Mouse (Mus musculus) Patski (cell line): ENCODE measurements around the gene Dlx1. TPM values are rescaled to one million over a fixed set of nuclear protein-coding genes. Genes with fewer than 3 reads are reported as not detected.
A peak's percentile ranks its signal among the peaks of the same experiment; 100 is the strongest.

Experiments used
- ATAC-seq: fragments of 100-300 bp; one replicate; pipeline ENCODE4 v1.8.0; 2021
- CTCF ChIA-PET: fragments of 350-600 bp; sonication (Branson Sonifier 250); formaldehyde crosslinking; loops from one replicate; lab custom pipeline; 2022; ENCODE audit warnings: inconsistent platforms; lab: Charles Lee
- POLR2A ChIA-PET: fragments of 350-600 bp; sonication (Branson Sonifier 250); formaldehyde crosslinking; loops from one replicate; lab custom pipeline; 2022; ENCODE audit warnings: antibody characterized with exemption, inconsistent platforms; lab: Charles Lee
- DNase-seq: peaks from one replicate; pipeline ENCODE4 v3.0.0-alpha.2; 2011; ENCODE audit warnings: low read depth, low spot score
- H3K27me3 ChIP-seq: fragments of 371-371 bp; one replicate; pipeline ENCODE4 v1.5.1; 2021
- CTCF ChIP-seq: fragments of 100-300 bp; IDR thresholded peaks from one replicate; pipeline ENCODE4 v1.5.1; 2021
- in situ Hi-C: fragments of 300-500 bp; cut with MboI; formaldehyde crosslinking; loops from 3 replicates; pipeline ENCODE4 v1.11.1; 2018; ENCODE audit warnings: low pct_unique_long_range_greater_than_20kb, mixed read lengths
- polyA plus RNA-seq: library from polyadenylated mRNA; unstranded; gene quantifications from one replicate; pipeline ENCODE4 v1.2.3, GENCODE M21; 2021

Dlx1 gene
- polyA plus RNA-seq, 1 experiment from 2014 or later: 1.8 TPM

DNA sequence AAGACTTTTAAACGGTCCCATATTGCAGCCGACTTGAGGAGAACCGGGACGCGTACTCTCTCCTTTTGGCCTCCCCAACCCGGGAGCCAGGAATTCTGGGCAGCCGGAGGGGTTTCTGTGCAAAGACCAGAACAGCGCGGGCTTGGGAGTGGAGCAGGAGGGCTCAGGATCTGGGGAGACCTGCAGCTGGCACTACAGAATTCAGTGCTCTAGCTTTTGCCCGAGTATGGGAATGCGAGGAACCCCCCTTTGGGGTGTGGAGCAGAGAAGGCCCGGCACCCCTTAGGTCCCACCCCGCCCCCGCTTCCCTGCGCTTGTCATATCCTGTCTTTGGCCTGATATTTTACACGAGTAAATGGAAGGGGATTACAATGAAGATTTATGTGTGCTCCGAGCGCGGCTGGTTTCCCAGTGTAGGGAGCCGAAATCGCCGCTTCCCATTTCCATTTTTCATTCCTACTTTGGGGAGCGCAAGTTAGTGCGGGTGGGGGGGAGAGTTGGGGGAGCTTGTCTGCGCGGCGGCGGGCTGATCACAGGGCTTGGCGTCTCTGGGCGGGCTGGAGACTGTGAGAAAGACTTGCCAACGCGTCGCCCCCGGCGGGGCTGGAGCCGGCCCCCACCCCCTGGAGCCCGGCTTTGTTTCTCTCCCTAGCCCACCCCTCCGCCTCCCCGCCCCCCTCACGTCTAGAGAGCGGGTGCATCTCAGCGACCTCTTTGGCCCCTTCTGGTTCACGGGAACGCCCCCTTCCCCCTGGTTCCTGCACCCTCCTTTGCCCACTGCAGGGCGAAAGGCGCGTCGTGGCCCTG, 12.9 kb downstream of the Dlx1 start:
- in situ Hi-C loops: loop anchor here (5.0 kb wide), 1 partner anchor 89 kb away; the partner anchor contains the start of gene Metap1d
- no peaks in the 10 kb centered on the region for H3K27me3 ChIP-seq
- TF ChIP-seq CTCF: no peak
- CTCF ChIA-PET: no interaction called here
- POLR2A ChIA-PET: interaction anchor here (0.7 kb wide), 1 partner anchor 80 kb away, joined by 3 read pairs; no protein-coding TSS in a partner anchor
- DNase-seq (no peak), ATAC-seq (no peak)

- ATAC-seq (no peak), DNase-seq (no peak)
- H3K27me3 ChIP-seq: no peaks in the 10 kb centered on the region
- no peak for TF ChIP-seq CTCF
- ChIA-PET POLR2A (no interaction called here), CTCF (interaction anchor here (0.6 kb wide), 1 partner anchor 147 kb away, joined by 3 read pairs; no protein-coding TSS in a partner anchor)
- in situ Hi-C loops: loop anchor here (5.0 kb wide), 1 partner anchor 89 kb away; the partner anchor contains the start of gene Metap1d
These were observed 13.7 kb downstream of the Dlx1 start for GRCm38 (mm10) chr2:71541418-71542226.

DNA sequence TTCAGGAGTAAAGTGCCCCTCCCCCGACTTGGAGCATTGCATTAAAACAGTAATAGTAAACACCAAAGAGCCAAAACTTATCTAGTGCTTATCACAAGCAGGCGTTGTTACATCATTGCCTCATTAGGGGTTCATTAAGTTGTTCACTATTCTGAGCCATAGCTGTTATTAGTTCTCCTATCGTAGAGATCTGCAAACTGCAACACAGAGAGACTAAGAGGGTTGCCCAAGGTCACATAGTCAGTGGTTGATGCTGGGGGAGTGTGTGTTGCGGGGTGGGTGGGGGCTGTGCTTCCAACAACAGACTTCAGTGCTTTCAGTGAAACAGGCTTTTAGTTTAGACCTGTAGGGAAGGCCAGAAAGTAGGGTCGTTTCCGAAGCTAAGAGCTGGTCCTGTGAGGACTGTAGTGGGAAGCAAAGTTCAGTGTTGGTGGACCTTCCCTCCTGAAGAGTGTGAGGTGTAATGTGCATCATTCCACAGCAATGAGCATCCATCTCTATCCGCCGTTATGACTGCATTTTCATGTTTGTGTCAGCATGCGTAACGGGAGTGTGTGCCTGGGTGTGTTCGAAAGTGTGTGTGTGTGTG, 14.4 kb downstream of the Dlx1 start:
- ATAC-seq: no peak
- DNase-seq: no peak
- in situ Hi-C loops: loop anchor here (5.0 kb wide), 1 partner anchor 90 kb away; the partner anchor contains the start of gene Metap1d
- no peak for TF ChIP-seq CTCF
- no peaks in the 10 kb centered on the region for H3K27me3 ChIP-seq
- ChIA-PET POLR2A (interaction anchor here (0.7 to 1.5 kb wide), 3 partner anchors 8 to 90 kb away, joined by 3 to 4 read pairs (median 4); partner anchors contain the start of gene Metap1d), CTCF (interaction anchor here (0.6 to 1.3 kb wide), 2 partner anchors 80 to 148 kb away, joined by 3 read pairs; no protein-coding TSS in a partner anchor)

DNA sequence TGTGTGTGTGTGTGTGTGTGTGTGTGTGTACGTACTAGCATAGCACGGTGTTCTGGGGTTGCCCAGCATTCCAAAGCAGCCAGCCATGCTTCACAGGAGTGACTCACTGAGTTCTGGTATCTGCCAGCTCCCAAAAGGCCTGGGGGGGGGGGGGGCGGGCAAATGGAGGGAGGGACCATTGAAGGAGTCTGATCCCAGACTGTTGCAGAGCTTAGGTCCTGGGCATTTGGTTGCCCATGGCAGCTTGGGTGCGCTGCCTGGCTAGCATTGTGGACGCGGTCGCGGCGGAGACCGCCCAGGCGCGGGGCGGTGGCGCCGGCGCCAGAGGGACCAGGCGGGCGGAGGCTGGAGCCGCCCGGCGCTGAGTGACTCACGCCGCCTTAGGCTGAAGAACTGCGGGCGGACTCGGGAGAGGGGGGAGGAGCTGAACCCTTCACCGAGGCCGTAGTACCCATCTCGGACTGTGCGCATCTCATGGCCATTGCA, 14.9 kb downstream of the Dlx1 start:
- no peak for TF ChIP-seq CTCF
- ChIA-PET POLR2A (interaction anchor here (0.7 to 1.5 kb wide), 3 partner anchors 9 to 90 kb away, joined by 3 to 4 read pairs (median 4); partner anchors contain the start of gene Metap1d), CTCF (interaction anchor here (1.3 kb wide), 1 partner anchor 80 kb away, joined by 3 read pairs; no protein-coding TSS in a partner anchor)
- ATAC-seq (peak; percentile 83), DNase-seq (peak; percentile 76)
- in situ Hi-C loops: loop anchor here (5.0 kb wide), 1 partner anchor 91 kb away; the partner anchor contains the start of gene Metap1d
- H3K27me3 ChIP-seq: no peaks in the 10 kb centered on the region

- POLR2A ChIA-PET: interaction anchor here (1.2 to 1.5 kb wide), 2 partner anchors 8 to 91 kb away, joined by 3 to 4 read pairs; partner anchors contain the start of gene Metap1d
- no peaks in the 10 kb centered on the region for H3K27me3 ChIP-seq
- CTCF ChIA-PET: interaction anchor here (0.9 to 1.3 kb wide), 2 partner anchors 81 to 150 kb away, joined by 3 read pairs; no protein-coding TSS in a partner anchor
- in situ Hi-C loops: loop anchor here (5.0 kb wide), 1 partner anchor 91 kb away; the partner anchor contains the start of gene Metap1d
- TF ChIP-seq CTCF: no peak
- no peak for ATAC-seq
- no peak for DNase-seq
These were observed 15.6 kb downstream of the Dlx1 start for GRCm38 (mm10) chr2:71543531-71543930.

DNA sequence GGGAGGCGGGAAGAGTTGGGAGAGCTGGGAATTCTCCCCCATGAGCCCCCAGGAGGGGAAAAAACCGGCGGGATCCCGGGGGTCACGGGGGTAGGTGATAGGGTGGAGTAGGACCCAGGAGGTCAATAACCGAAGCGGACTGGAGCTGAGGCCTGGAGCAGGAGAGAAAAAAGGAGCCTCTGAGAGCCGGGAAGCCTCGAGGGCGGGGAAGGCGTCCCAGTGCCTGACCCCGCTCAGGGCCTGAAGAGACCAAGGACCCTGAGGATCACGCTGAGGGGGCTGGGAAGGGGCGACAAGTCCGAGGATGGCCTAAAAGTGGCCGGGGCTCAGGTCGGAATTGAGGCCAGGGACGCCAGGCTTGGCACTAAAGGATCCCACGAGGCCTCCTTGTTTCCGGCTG, 16.0 kb downstream of the Dlx1 start:
- ChIA-PET CTCF (interaction anchor here (0.9 to 1.3 kb wide), 2 partner anchors 82 to 150 kb away, joined by 3 read pairs; no protein-coding TSS in a partner anchor), POLR2A (interaction anchor here (1.5 kb wide), 1 partner anchor 8 kb away, joined by 4 read pairs; no protein-coding TSS in a partner anchor)
- ATAC-seq: no peak
- no peaks in the 10 kb centered on the region for H3K27me3 ChIP-seq
- in situ Hi-C loops: loop anchor here (5.0 kb wide), 1 partner anchor 92 kb away; the partner anchor contains the start of gene Metap1d
- no peak for DNase-seq
- TF ChIP-seq CTCF: no peak

GRCm38 (mm10) chr2:71544391-71545285, 16.7 kb downstream of the Dlx1 start:
- DNase-seq (no peak), ATAC-seq (no peak)
- ChIA-PET POLR2A (no interaction called here), CTCF (no interaction called here)
- in situ Hi-C loops: loop anchor here (5.0 kb wide), 1 partner anchor 92 kb away; the partner anchor contains the start of gene Metap1d
- no peaks in the 10 kb centered on the region for H3K27me3 ChIP-seq
- TF ChIP-seq CTCF: no peak

DNA sequence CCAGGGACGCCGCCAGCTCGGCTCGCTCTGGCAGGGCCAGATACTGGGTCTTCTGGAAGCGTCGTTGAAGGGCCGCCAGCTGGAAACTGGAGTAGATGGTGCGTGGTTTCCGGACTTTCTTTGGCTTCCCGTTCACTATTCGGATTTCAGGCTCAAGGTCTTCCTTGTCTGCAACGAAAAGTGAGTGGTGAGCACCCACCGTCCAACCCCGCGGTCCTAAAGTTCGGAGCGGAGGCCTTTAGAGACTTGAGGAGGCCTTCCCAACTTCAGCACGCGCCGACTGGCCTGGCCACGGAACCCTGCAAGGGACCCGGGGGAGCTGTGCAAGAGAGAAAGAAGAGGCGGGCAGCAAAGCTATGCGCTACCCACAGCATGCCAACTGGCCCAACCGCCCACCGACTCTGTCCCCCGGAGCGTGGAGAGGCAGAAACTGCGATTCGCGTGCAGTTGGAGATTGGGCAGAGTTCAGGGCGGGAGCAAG, 17.5 kb downstream of the Dlx1 start:
- CTCF ChIA-PET: no interaction called here
- TF ChIP-seq CTCF: no peak
- no peaks in the 10 kb centered on the region for H3K27me3 ChIP-seq
- ATAC-seq (no peak), DNase-seq (no peak)
- in situ Hi-C loops: no loop called here
- POLR2A ChIA-PET: interaction anchor here (0.5 kb wide), 1 partner anchor 25 kb away, joined by 3 read pairs; no protein-coding TSS in a partner anchor
